Mouse (Mus musculus) forelimb bud, embryonic 11.5 days (tissue): ENCODE data around the gene Apip.

ENCODE experiments used
- DNase-seq: peaks from one replicate; pipeline ENCODE4 v3.0.0-alpha.2; 2012; ENCODE audit warnings: low read depth, low spot score

The Apip gene

GRCm38 (mm10) chr2:103073219-103073982 lies at the start of gene Apip, which contains the start of gene Pdhx:
Apip (plus strand) TSS chr2:103073675.
Pdhx (minus strand) TSS chr2:103073513.
- peak; percentile 98 for DNase-seq

GRCm38 (mm10) chr2:103037831-103038230 lies 35.6 kb upstream of the Apip start:
- no peak for DNase-seq

GRCm38 (mm10) chr2:103040896-103041295 lies 32.6 kb upstream of the Apip start:
- DNase-seq, result no peak

GRCm38 (mm10) chr2:103045286-103045685 lies 28.2 kb upstream of the Apip start:
- DNase-seq, result no peak

- DNase-seq, result no peak
Observed at GRCm38 (mm10) chr2:103051937-103052893, 21.3 kb upstream of the Apip start.

- no peak for DNase-seq
Observed at GRCm38 (mm10) chr2:103055820-103056219, 17.7 kb upstream of the Apip start.

- no peak for DNase-seq
Observed at GRCm38 (mm10) chr2:103058266-103058665, 15.2 kb upstream of the Apip start.

- peak; percentile 53 for DNase-seq
Observed at GRCm38 (mm10) chr2:103062865-103063264, 10.6 kb upstream of the Apip start.

- DNase-seq, result no peak
Observed at GRCm38 (mm10) chr2:103066683-103067551, 6.6 kb upstream of the Apip start.

GRCm38 (mm10) chr2:103067552-103068207 lies 5.8 kb upstream of the Apip start:
- DNase-seq, result no peak

GRCm38 (mm10) chr2:103068602-103069001 lies 4.9 kb upstream of the Apip start:
- no peak for DNase-seq

GRCm38 (mm10) chr2:103069752-103070405 lies 3.6 kb upstream of the Apip start:
- DNase-seq, result no peak

- DNase-seq, result no peak
Observed at GRCm38 (mm10) chr2:103070586-103070985, 2.9 kb upstream of the Apip start.

GRCm38 (mm10) chr2:103081117-103081516 lies 7.6 kb downstream of the Apip start:
- DNase-seq, result no peak

- no peak for DNase-seq
Observed at GRCm38 (mm10) chr2:103081706-103082105, 8.2 kb downstream of the Apip start.

GRCm38 (mm10) chr2:103082853-103083252 lies 9.4 kb downstream of the Apip start:
- no peak for DNase-seq

- peak; percentile 12 for DNase-seq
Observed at GRCm38 (mm10) chr2:103084451-103084850, 11.0 kb downstream of the Apip start.

- DNase-seq, result no peak
Observed at GRCm38 (mm10) chr2:103085633-103086032, 12.2 kb downstream of the Apip start.

- peak; percentile 43 for DNase-seq
Observed at GRCm38 (mm10) chr2:103086432-103086831, 13.0 kb downstream of the Apip start.

GRCm38 (mm10) chr2:103088099-103088498 lies 14.6 kb downstream of the Apip start:
- DNase-seq, result no peak
